21 mouse cellular contexts compared by ENCODE assay signal in genomic region chr4:137182547-137182946, GRCm38 (mm10).
"Had no signal": no experiment of that assay in that cellular context is flagged by ENCODE, and none has a peak within 500 bp of the region (broad histone marks: within the 10 kb centered on the region; RNA-seq: fewer than 3 reads in every experiment).

No protein-coding gene starts in this region.

- H3K9me3 ChIP-seq: liver, embryonic 12.5 days; liver, embryonic 15.5 days; lung, embryonic 15.5 days; midbrain, embryonic 12.5 days; midbrain, embryonic 15.5 days; neural tube, embryonic 12.5 days; neural tube, embryonic 15.5 days; stomach, embryonic 15.5 days had no signal

- H3K27ac ChIP-seq: layer of hippocampus, adult 2 months; liver, embryonic 12.5 days; liver, embryonic 15.5 days; lung, embryonic 15.5 days; macrophage; midbrain, embryonic 12.5 days; midbrain, embryonic 15.5 days; neural tube, embryonic 12.5 days; neural tube, embryonic 15.5 days had no signal

- H3K4me2 ChIP-seq: liver, embryonic 12.5 days; liver, embryonic 15.5 days; lung, embryonic 15.5 days; midbrain, embryonic 12.5 days; midbrain, embryonic 15.5 days; neural tube, embryonic 12.5 days; neural tube, embryonic 15.5 days; stomach, embryonic 15.5 days had no signal

- H3K4me3 ChIP-seq: layer of hippocampus, adult 2 months; liver, embryonic 12.5 days; liver, embryonic 15.5 days; lung, embryonic 15.5 days; midbrain, embryonic 12.5 days; midbrain, embryonic 15.5 days; neural tube, embryonic 12.5 days; neural tube, embryonic 15.5 days; stomach, embryonic 15.5 days had no signal

- DNase-seq: kidney, adult 9 months; kidney, postnatal 14 days; layer of hippocampus, adult 9-11 months; liver; right cerebral cortex, adult 18-20 months; right cerebral cortex, postnatal 14 days; right cerebral cortex, postnatal 4 days; spleen, adult 18-20 months; thymus, adult 2 months; thymus, postnatal 14 days; thymus, postnatal 4 days had no signal

- H3K27me3 ChIP-seq: liver, embryonic 15.5 days; lung, embryonic 15.5 days; midbrain, embryonic 12.5 days; midbrain, embryonic 15.5 days; neural tube, embryonic 12.5 days; neural tube, embryonic 15.5 days; stomach, embryonic 15.5 days had no signal

- ATAC-seq: liver, embryonic 12.5 days; midbrain, embryonic 15.5 days had no signal

- H3K36me3 ChIP-seq: liver, embryonic 12.5 days; liver, embryonic 15.5 days; lung, embryonic 15.5 days; midbrain, embryonic 12.5 days; midbrain, embryonic 15.5 days; neural tube, embryonic 12.5 days; neural tube, embryonic 15.5 days; stomach, embryonic 15.5 days had no signal

- H3K9ac ChIP-seq: liver, embryonic 12.5 days; liver, embryonic 15.5 days; lung, embryonic 15.5 days; midbrain, embryonic 12.5 days; midbrain, embryonic 15.5 days; neural tube, embryonic 12.5 days; neural tube, embryonic 15.5 days; stomach, embryonic 15.5 days had no signal
